Mouse (Mus musculus) lung, postnatal 0 days (tissue): Measurements from ENCODE around the gene Rnf128.

ENCODE experiments used
- CTCF ChIP-seq: IDR thresholded peaks from 2 replicates; pipeline ENCODE4 v1.5.1; 2016; ENCODE audit warnings: antibody characterized with exemption, mild to moderate bottlenecking
- EP300 ChIP-seq: IDR thresholded peaks from 2 replicates; pipeline ENCODE4 v1.6.1; 2016; ENCODE audit warnings: antibody characterized with exemption, mild to moderate bottlenecking, control low read depth

- TF ChIP-seq CTCF (no peak), EP300 (no peak)
These were observed 91.4 kb downstream of the Rnf128 start for GRCm38 (mm10) chrX:139654350-139655063.
